ENCODE assay signal across 17 mouse cellular contexts in the genomic region with DNA sequence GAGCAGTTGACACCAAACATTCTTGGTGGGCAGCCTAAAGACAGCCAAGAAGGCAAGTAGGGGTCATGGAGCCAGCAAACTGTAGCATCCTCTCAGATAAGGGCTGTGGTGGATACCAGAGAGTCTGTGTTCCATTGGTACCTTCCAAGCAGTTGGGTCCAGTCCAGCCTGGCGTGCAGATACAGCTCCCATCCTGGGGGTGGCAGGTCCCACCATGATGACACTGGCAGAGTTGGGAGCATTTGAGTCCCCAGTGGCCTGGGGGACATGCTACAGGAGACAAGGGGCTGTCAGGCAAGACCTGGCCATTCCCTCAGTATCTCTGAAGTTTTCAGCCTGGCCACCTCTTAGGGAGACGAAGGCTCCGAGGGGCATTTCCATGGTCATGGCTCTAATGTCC. TPM values are rescaled to one million over a fixed set of nuclear protein-coding genes. Genes with fewer than 3 reads are reported as not detected.
"Had no signal": no experiment of that assay in that cellular context is flagged by ENCODE, and none has a peak within 500 bp of the region (broad histone marks: within the 10 kb centered on the region; RNA-seq: fewer than 3 reads in every experiment).

No protein-coding gene starts in this region.

- DNase-seq: left cerebral cortex, postnatal 4 days; liver; liver, embryonic 13.5 days; liver, postnatal 0 days; lung, adult 18-20 months; lung, adult 2 months; lung, embryonic 14.5 days; lung, postnatal 10 days; lung, postnatal 14 days; lung, postnatal 36 days; lung, postnatal 4 days; midbrain, embryonic 14.5 days had no signal

RNA-seq across cellular contexts. Expression of gene Lrrc71, which starts 4.1 kb away (rescaled TPM):
- total RNA-seq: megakaryocyte progenitor cell, adult 5-6 weeks; megakaryocyte-erythroid progenitor cell, adult 5-6 weeks had no signal

RNA-seq across cellular contexts. Expression of gene Ntrk1, which starts 42.4 kb away (rescaled TPM):
- total RNA-seq: liver, adult 2 months; megakaryocyte progenitor cell, adult 5-6 weeks; megakaryocyte, adult 5-6 weeks; megakaryocyte-erythroid progenitor cell, adult 5-6 weeks; monocyte, adult 5-6 weeks had no signal

RNA-seq across cellular contexts. Expression of gene Insrr, which starts 44.2 kb away (rescaled TPM):
- total RNA-seq: liver, adult 2 months; megakaryocyte, adult 5-6 weeks; megakaryocyte-erythroid progenitor cell, adult 5-6 weeks; monocyte, adult 5-6 weeks had no signal
